Mouse (Mus musculus): ENCODE results near the gene Kremen1. TPM values are rescaled to one million over a fixed set of nuclear protein-coding genes. Genes with fewer than 3 reads are reported as not detected.

Gene Kremen1
- total and polyA plus RNA-seq, 2 experiments from 2014 or later: 28.5 to 90.2 TPM

GRCm38 (mm10) chr11:5184832-5185231 lies 76.5 kb downstream of the Kremen1 start:
- TF ChIP-seq CTCF (IDR thresholded peaks at IDR 0.05; ENCODE audit: low read depth): no peak
- Histone ChIP-seq H3K36me3 (replicated peaks; ENCODE audit: control insufficient read depth, insufficient read depth, low read length) (no peaks in the 10 kb centered on the region), H3K9me3 (replicated peaks; ENCODE audit: control insufficient read depth, low read length) (no peaks in the 10 kb centered on the region), H3K4me3 (ENCODE audit: low read depth, low read length) (no peak overlapping the region), H3K9ac (replicated peaks; ENCODE audit: low read depth, low read length) (no peak overlapping the region), H3K4me1 (ENCODE audit: control insufficient read depth, insufficient read depth) (peaks cover 7% of the 10 kb centered on the region), H3K27ac (ENCODE audit: low read depth) (no peak overlapping the region), H3K4me2 (ENCODE audit: low read depth, low read length) (no peak overlapping the region), H3K27me3 (ENCODE audit: control insufficient read depth, insufficient read depth, low read length) (no peaks in the 10 kb centered on the region)
- 91% methylated on average over 9 of the region's 9 CpGs for WGBS
- no peak for ATAC-seq (ENCODE audit: insufficient read depth, low read depth)
- DNase-seq (ENCODE audit: low spot score): no peak

- 51% methylated on average over 9 of the region's 9 CpGs for WGBS
- ATAC-seq (ENCODE audit: insufficient read depth, low read depth): no peak
- no peak for TF ChIP-seq EP300 (IDR thresholded peaks at IDR 0.05; ENCODE audit: low read depth)
- no peak for TF ChIP-seq CTCF (IDR thresholded peaks at IDR 0.05; ENCODE audit: low read depth)
These were observed 77.1 kb downstream of the Kremen1 start for GRCm38 (mm10) chr11:5184250-5184649.

GRCm38 (mm10) chr11:5182870-5183269 lies 78.5 kb downstream of the Kremen1 start:
- DNase-seq (ENCODE audit: low spot score): no peak
- no peak overlapping the region for H3K4me3 ChIP-seq (ENCODE audit: low read depth, low read length)

More at GRCm38 (mm10) chr11:5184250-5184649, 77.1 kb downstream of the Kremen1 start:
- no peak overlapping the region for H3K4me3 ChIP-seq (ENCODE audit: low read depth, low read length)
- H3K9ac ChIP-seq (replicated peaks; ENCODE audit: low read depth, low read length): no peak overlapping the region
- H3K36me3 ChIP-seq (replicated peaks; ENCODE audit: control insufficient read depth, insufficient read depth, low read length): no peaks in the 10 kb centered on the region
- H3K4me1 ChIP-seq (ENCODE audit: control insufficient read depth, insufficient read depth): peaks cover 1% of the 10 kb centered on the region; the same call in 1 of the 2 replicates
- H3K27me3 ChIP-seq (ENCODE audit: control insufficient read depth, insufficient read depth, low read length): no peaks in the 10 kb centered on the region
- no peak for DNase-seq (ENCODE audit: low spot score)
- no peak overlapping the region for H3K27ac ChIP-seq (ENCODE audit: low read depth)
- H3K9me3 ChIP-seq (replicated peaks; ENCODE audit: control insufficient read depth, low read length): no peaks in the 10 kb centered on the region
- H3K4me2 ChIP-seq (ENCODE audit: low read depth, low read length): no peak overlapping the region

GRCm38 (mm10) chr11:5181850-5182404 lies 79.4 kb downstream of the Kremen1 start:
- Histone ChIP-seq H3K4me2 (ENCODE audit: low read depth, low read length) (no peak overlapping the region), H3K9me3 (replicated peaks; ENCODE audit: control insufficient read depth, low read length) (no peaks in the 10 kb centered on the region), H3K9ac (replicated peaks; ENCODE audit: low read depth, low read length) (no peak overlapping the region), H3K36me3 (replicated peaks; ENCODE audit: control insufficient read depth, insufficient read depth, low read length) (no peaks in the 10 kb centered on the region), H3K27me3 (ENCODE audit: control insufficient read depth, insufficient read depth, low read length) (no peaks in the 10 kb centered on the region), H3K27ac (ENCODE audit: low read depth) (peak overlapping the region; percentile 46; the same call in 1 of the 2 replicates), H3K4me3 (ENCODE audit: low read depth, low read length) (no peak overlapping the region), H3K4me1 (ENCODE audit: control insufficient read depth, insufficient read depth) (peaks cover 4% of the 10 kb centered on the region; the same call in 1 of the 2 replicates)
- TF ChIP-seq CTCF (IDR thresholded peaks at IDR 0.05; ENCODE audit: low read depth) (peak; percentile 96), EP300 (IDR thresholded peaks at IDR 0.05; ENCODE audit: low read depth) (no peak)
- peak; percentile 56 for DNase-seq (ENCODE audit: low spot score)
- 18% methylated on average over 13 of the region's 13 CpGs for WGBS
- peak; percentile 42; the same call in 1 of the 2 replicates for ATAC-seq (ENCODE audit: insufficient read depth, low read depth)

More at GRCm38 (mm10) chr11:5182870-5183269, 78.5 kb downstream of the Kremen1 start:
- Histone ChIP-seq H3K36me3 (replicated peaks; ENCODE audit: control insufficient read depth, insufficient read depth, low read length) (no peaks in the 10 kb centered on the region), H3K27me3 (ENCODE audit: control insufficient read depth, insufficient read depth, low read length) (no peaks in the 10 kb centered on the region), H3K4me1 (ENCODE audit: control insufficient read depth, insufficient read depth) (peaks cover 4% of the 10 kb centered on the region; the same call in 1 of the 2 replicates), H3K27ac (ENCODE audit: low read depth) (no peak overlapping the region), H3K4me2 (ENCODE audit: low read depth, low read length) (no peak overlapping the region), H3K9ac (replicated peaks; ENCODE audit: low read depth, low read length) (no peak overlapping the region), H3K9me3 (replicated peaks; ENCODE audit: control insufficient read depth, low read length) (no peaks in the 10 kb centered on the region)
- ATAC-seq (ENCODE audit: insufficient read depth, low read depth): 0 out of 2 replicates have a peak, but pooled peaks have one; percentile 14
- TF ChIP-seq CTCF (IDR thresholded peaks at IDR 0.05; ENCODE audit: low read depth): no peak
- no peak for TF ChIP-seq EP300 (IDR thresholded peaks at IDR 0.05; ENCODE audit: low read depth)
- 59% methylated on average over 4 of the region's 4 CpGs for WGBS

GRCm38 (mm10) chr11:5179391-5179790 lies 82.0 kb downstream of the Kremen1 start:
- no peak for ATAC-seq (ENCODE audit: insufficient read depth, low read depth)
- 34% methylated on average over 8 of the region's 8 CpGs for WGBS
- peaks cover 4% of the 10 kb centered on the region; the same call in 1 of the 2 replicates for H3K4me1 ChIP-seq (ENCODE audit: control insufficient read depth, insufficient read depth)

More at GRCm38 (mm10) chr11:5179391-5179790, 82.0 kb downstream of the Kremen1 start:
- no peak overlapping the region for H3K27ac ChIP-seq (ENCODE audit: low read depth)
- H3K36me3 ChIP-seq (replicated peaks; ENCODE audit: control insufficient read depth, insufficient read depth, low read length): no peaks in the 10 kb centered on the region
- TF ChIP-seq CTCF (IDR thresholded peaks at IDR 0.05; ENCODE audit: low read depth): no peak
- TF ChIP-seq EP300 (IDR thresholded peaks at IDR 0.05; ENCODE audit: low read depth): no peak
- H3K9me3 ChIP-seq (replicated peaks; ENCODE audit: control insufficient read depth, low read length): no peaks in the 10 kb centered on the region
- H3K9ac ChIP-seq (replicated peaks; ENCODE audit: low read depth, low read length): no peak overlapping the region
- H3K4me2 ChIP-seq (ENCODE audit: low read depth, low read length): no peak overlapping the region
- DNase-seq (ENCODE audit: low spot score): no peak
- no peak overlapping the region for H3K4me3 ChIP-seq (ENCODE audit: low read depth, low read length)
- H3K27me3 ChIP-seq (ENCODE audit: control insufficient read depth, insufficient read depth, low read length): no peaks in the 10 kb centered on the region

Data from heart, postnatal 0 days (tissue).